Comparison of ENCODE assay signal across 12 mouse cellular contexts in genomic region chr11:96992722-96993311, GRCm38 (mm10). TPM values are rescaled to one million over a fixed set of nuclear protein-coding genes. Genes with fewer than 3 reads are reported as not detected.
DNase-seq lines count a peak whose midpoint lies in the region; ATAC-seq and TF ChIP-seq lines count a peak whose summit lies in the region.
"Had no signal": no experiment of that assay in that cellular context is flagged by ENCODE, and none has a peak within 500 bp of the region (broad histone marks: within the 10 kb centered on the region; RNA-seq: fewer than 3 reads in every experiment).

No protein-coding gene starts in this region.

- no peak overlapping the region for H3K4me3 ChIP-seq in forebrain, embryonic 10.5 days
- no peak overlapping the region for H3K4me3 ChIP-seq in forebrain, embryonic 12.5 days (replicated peaks)
- no peak overlapping the region for H3K4me3 ChIP-seq in midbrain, postnatal 0 days (ENCODE audit: low read depth, low read length)
- no peak overlapping the region for H3K4me3 ChIP-seq in midbrain, embryonic 13.5 days (replicated peaks)
- no peak overlapping the region for H3K4me3 ChIP-seq in limb, embryonic 14.5 days (replicated peaks; ENCODE audit: low read length)
- H3K4me3 ChIP-seq: erythroblast, embryonic 14.5 days; neural tube, embryonic 12.5 days had no signal

- no peak overlapping the region for H3K9ac ChIP-seq in forebrain, embryonic 12.5 days
- 0 out of 2 replicates have a peak overlapping the region, but pooled peaks have one; percentile 3 for H3K9ac ChIP-seq in midbrain, postnatal 0 days (replicated peaks; ENCODE audit: low read length, poor library complexity, severe bottlenecking)
- no peak overlapping the region for H3K9ac ChIP-seq in midbrain, embryonic 13.5 days (replicated peaks)
- H3K9ac ChIP-seq in limb, embryonic 14.5 days (ENCODE audit: low read depth, low read length, severe bottlenecking): no peak overlapping the region
- H3K9ac ChIP-seq: neural tube, embryonic 12.5 days had no signal

- no peak for DNase-seq in forebrain, embryonic 10.5 days (ENCODE audit: extremely low spot score, low spot score)
- no peak for DNase-seq in midbrain, postnatal 0 days (ENCODE audit: low spot score)
- DNase-seq in limb, embryonic 14.5 days (ENCODE audit: low spot score): peak; percentile 46
- DNase-seq in thymus, postnatal 25 days: peak; percentile 43
- no peak for DNase-seq in testis, postnatal 14 days (ENCODE audit: low spot score)
- no peak for DNase-seq in frontal cortex, postnatal 14 days (ENCODE audit: low spot score in 2 of 2)
- DNase-seq: B cell, adult 2 months had no signal

- 58% methylated on average over 8 of the region's 8 CpGs for WGBS in forebrain, embryonic 10.5 days
- WGBS in forebrain, embryonic 12.5 days: 67% methylated on average over 8 of the region's 8 CpGs
- WGBS in midbrain, postnatal 0 days: 57% methylated on average over 8 of the region's 8 CpGs
- WGBS in midbrain, embryonic 13.5 days: 61% methylated on average over 8 of the region's 8 CpGs
- WGBS in limb, embryonic 14.5 days: 20% methylated on average over 8 of the region's 8 CpGs

- ATAC-seq in forebrain, embryonic 12.5 days (ENCODE audit: low FRiP score): no peak
- no peak for ATAC-seq in midbrain, postnatal 0 days (ENCODE audit: low FRiP score)
- ATAC-seq in midbrain, embryonic 13.5 days: no peak
- ATAC-seq in limb, embryonic 14.5 days (ENCODE audit: low FRiP score, low read depth): no peak

- peaks cover 68% of the 10 kb centered on the region for H3K4me1 ChIP-seq in forebrain, embryonic 10.5 days
- H3K4me1 ChIP-seq in forebrain, embryonic 12.5 days: peaks cover 30% of the 10 kb centered on the region
- peaks cover 8% of the 10 kb centered on the region; the same call in 1 of the 2 replicates for H3K4me1 ChIP-seq in midbrain, postnatal 0 days (ENCODE audit: insufficient read depth, low read length)
- peaks cover 26% of the 10 kb centered on the region for H3K4me1 ChIP-seq in midbrain, embryonic 13.5 days (replicated peaks)
- H3K4me1 ChIP-seq in limb, embryonic 14.5 days (ENCODE audit: control insufficient read depth, insufficient read depth, low read length): peaks cover 19% of the 10 kb centered on the region

- no peaks in the 10 kb centered on the region for H3K9me3 ChIP-seq in forebrain, embryonic 10.5 days
- no peaks in the 10 kb centered on the region for H3K9me3 ChIP-seq in forebrain, embryonic 12.5 days
- no peaks in the 10 kb centered on the region for H3K9me3 ChIP-seq in midbrain, postnatal 0 days (ENCODE audit: low read length)
- no peaks in the 10 kb centered on the region for H3K9me3 ChIP-seq in midbrain, embryonic 13.5 days
- no peaks in the 10 kb centered on the region for H3K9me3 ChIP-seq in limb, embryonic 14.5 days (ENCODE audit: control insufficient read depth, low read length)
- H3K9me3 ChIP-seq: neural tube, embryonic 12.5 days had no signal

- peaks cover 87% of the 10 kb centered on the region for H3K27me3 ChIP-seq in forebrain, embryonic 10.5 days (ENCODE audit: poor library complexity, severe bottlenecking)
- peaks cover 68% of the 10 kb centered on the region for H3K27me3 ChIP-seq in forebrain, embryonic 12.5 days
- H3K27me3 ChIP-seq in midbrain, postnatal 0 days (ENCODE audit: insufficient read depth, low read length): no peaks in the 10 kb centered on the region
- peaks cover 15% of the 10 kb centered on the region for H3K27me3 ChIP-seq in midbrain, embryonic 13.5 days
- H3K27me3 ChIP-seq in limb, embryonic 14.5 days (ENCODE audit: control insufficient read depth, insufficient read depth, low read length): peaks cover 3% of the 10 kb centered on the region; the same call in 1 of the 2 replicates

- no peaks in the 10 kb centered on the region for H3K36me3 ChIP-seq in forebrain, embryonic 10.5 days (replicated peaks)
- no peaks in the 10 kb centered on the region for H3K36me3 ChIP-seq in forebrain, embryonic 12.5 days (replicated peaks)
- no peaks in the 10 kb centered on the region for H3K36me3 ChIP-seq in midbrain, postnatal 0 days (ENCODE audit: insufficient read depth, low read length)
- H3K36me3 ChIP-seq in midbrain, embryonic 13.5 days: no peaks in the 10 kb centered on the region
- H3K36me3 ChIP-seq in limb, embryonic 14.5 days (ENCODE audit: control insufficient read depth, insufficient read depth, low read length): no peaks in the 10 kb centered on the region
- H3K36me3 ChIP-seq: neural tube, embryonic 12.5 days had no signal

- no peak overlapping the region for H3K4me2 ChIP-seq in forebrain, embryonic 12.5 days
- H3K4me2 ChIP-seq in midbrain, postnatal 0 days (ENCODE audit: low read depth, low read length, poor library complexity, severe bottlenecking): no peak overlapping the region
- no peak overlapping the region for H3K4me2 ChIP-seq in midbrain, embryonic 13.5 days (replicated peaks)
- H3K4me2 ChIP-seq in limb, embryonic 14.5 days (replicated peaks; ENCODE audit: low read depth, low read length, severe bottlenecking): no peak overlapping the region
- H3K4me2 ChIP-seq: neural tube, embryonic 12.5 days had no signal

- no peak for TF ChIP-seq POLR2A in limb, embryonic 14.5 days (IDR thresholded peaks at IDR 0.05; ENCODE audit: borderline replicate concordance, extremely low read depth, insufficient read depth, insufficient read length)

- peak overlapping the region; percentile 8; the same call in 1 of the 2 replicates for H3K27ac ChIP-seq in forebrain, embryonic 10.5 days
- no peak overlapping the region for H3K27ac ChIP-seq in forebrain, embryonic 12.5 days
- no peak overlapping the region for H3K27ac ChIP-seq in midbrain, postnatal 0 days (ENCODE audit: low read depth, low read length)
- no peak overlapping the region for H3K27ac ChIP-seq in midbrain, embryonic 13.5 days
- H3K27ac ChIP-seq in limb, embryonic 14.5 days (replicated peaks; ENCODE audit: low read depth, low read length): no peak overlapping the region
- H3K27ac ChIP-seq: neural tube, embryonic 12.5 days had no signal

- no peak for TF ChIP-seq CTCF in midbrain, postnatal 0 days (IDR thresholded peaks at IDR 0.05)

RNA-seq across cellular contexts. Expression of gene Sp2, which starts 10.1 kb away (rescaled TPM):
- polyA plus RNA-seq in forebrain, embryonic 10.5 days (2016; fragmentation: Nextera tagmentation; extraction: Ambion mirVana): 29.7 and 30.9 TPM in 2 replicates
- 23.1 and 27.2 TPM in 2 replicates for polyA plus RNA-seq in forebrain, embryonic 12.5 days (2016; fragmentation: Nextera tagmentation; extraction: Ambion mirVana)
- 5.2 and 5.9 TPM in 2 replicates for total RNA-seq in midbrain, postnatal 0 days (2014; rRNA removed)
- 13.4 and 13.7 TPM in 2 replicates for polyA plus RNA-seq in midbrain, postnatal 0 days (2015; fragmentation: Nextera tagmentation; extraction: Ambion mirVana)
- 18.5 and 19.6 TPM in 2 replicates for polyA plus RNA-seq in midbrain, embryonic 13.5 days (2015; fragmentation: Nextera tagmentation; extraction: Ambion mirVana)
- 16.0 and 22.3 TPM in 2 replicates for polyA plus RNA-seq in limb, embryonic 14.5 days (2012; rRNA removed)
- 17.1 and 18.7 TPM in 2 replicates for polyA plus RNA-seq in limb, embryonic 14.5 days (2014; fragmentation: Nextera tagmentation; extraction: Ambion mirVana)

RNA-seq across cellular contexts. Expression of gene Sp6, which starts 20.4 kb away (rescaled TPM):
- polyA plus RNA-seq in forebrain, embryonic 10.5 days (2016; fragmentation: Nextera tagmentation; extraction: Ambion mirVana): 1.8 and 2.1 TPM in 2 replicates
- polyA plus RNA-seq in forebrain, embryonic 12.5 days (2016; fragmentation: Nextera tagmentation; extraction: Ambion mirVana): 0.26 and 0.51 TPM in 2 replicates
- total RNA-seq in midbrain, postnatal 0 days (2014; rRNA removed): 0.33 and 1.1 TPM in 2 replicates
- 0.43 and 0.51 TPM in 2 replicates for polyA plus RNA-seq in midbrain, postnatal 0 days (2015; fragmentation: Nextera tagmentation; extraction: Ambion mirVana)
- 0.07 and 0.13 TPM in 2 replicates for polyA plus RNA-seq in midbrain, embryonic 13.5 days (2015; fragmentation: Nextera tagmentation; extraction: Ambion mirVana)
- 4.8 and 5.6 TPM in 2 replicates for polyA plus RNA-seq in limb, embryonic 14.5 days (2012; rRNA removed)
- 3.9 and 4.5 TPM in 2 replicates for polyA plus RNA-seq in limb, embryonic 14.5 days (2014; fragmentation: Nextera tagmentation; extraction: Ambion mirVana)
- polyA plus RNA-seq: erythroblast, embryonic 14.5 days had no signal

RNA-seq across cellular contexts. Expression of gene Scrn2, which starts 36.9 kb away (rescaled TPM):
- 44.1 and 44.6 TPM in 2 replicates for polyA plus RNA-seq in forebrain, embryonic 10.5 days (2016; fragmentation: Nextera tagmentation; extraction: Ambion mirVana)
- polyA plus RNA-seq in forebrain, embryonic 12.5 days (2016; fragmentation: Nextera tagmentation; extraction: Ambion mirVana): 26.0 and 28.0 TPM in 2 replicates
- 19.6 and 22.3 TPM in 2 replicates for total RNA-seq in midbrain, postnatal 0 days (2014; rRNA removed)
- polyA plus RNA-seq in midbrain, postnatal 0 days (2015; fragmentation: Nextera tagmentation; extraction: Ambion mirVana): 11.1 and 11.9 TPM in 2 replicates
- polyA plus RNA-seq in midbrain, embryonic 13.5 days (2015; fragmentation: Nextera tagmentation; extraction: Ambion mirVana): 18.4 and 18.6 TPM in 2 replicates
- polyA plus RNA-seq in limb, embryonic 14.5 days (2012; rRNA removed): 23.3 and 29.0 TPM in 2 replicates
- polyA plus RNA-seq in limb, embryonic 14.5 days (2014; fragmentation: Nextera tagmentation; extraction: Ambion mirVana): 20.3 and 21.4 TPM in 2 replicates

RNA-seq across cellular contexts. Expression of gene Lrrc46, which starts 48.4 kb away (rescaled TPM):
- polyA plus RNA-seq in forebrain, embryonic 10.5 days (2016; fragmentation: Nextera tagmentation; extraction: Ambion mirVana): 2.6 and 2.7 TPM in 2 replicates
- polyA plus RNA-seq in forebrain, embryonic 12.5 days (2016; fragmentation: Nextera tagmentation; extraction: Ambion mirVana): 2.3 and 3.2 TPM in 2 replicates
- total RNA-seq in midbrain, postnatal 0 days (2014; rRNA removed): 1.4 and 2.7 TPM in 2 replicates
- polyA plus RNA-seq in midbrain, postnatal 0 days (2015; fragmentation: Nextera tagmentation; extraction: Ambion mirVana): 2.4 and 3.3 TPM in 2 replicates
- 2.5 and 3.2 TPM in 2 replicates for polyA plus RNA-seq in midbrain, embryonic 13.5 days (2015; fragmentation: Nextera tagmentation; extraction: Ambion mirVana)
- 0.63 and 0.95 TPM in 2 replicates for polyA plus RNA-seq in limb, embryonic 14.5 days (2012; rRNA removed)
- polyA plus RNA-seq in limb, embryonic 14.5 days (2014; fragmentation: Nextera tagmentation; extraction: Ambion mirVana): 0.69 and 0.91 TPM in 2 replicates
- total RNA-seq: hematopoietic stem cell, adult 5-6 weeks had no signal
- polyA plus RNA-seq: erythroblast, embryonic 14.5 days had no signal

RNA-seq across cellular contexts. Expression of gene Mrpl10, which starts 48.5 kb away (rescaled TPM):
- polyA plus RNA-seq in forebrain, embryonic 10.5 days (2016; fragmentation: Nextera tagmentation; extraction: Ambion mirVana): 84.6 and 88.3 TPM in 2 replicates
- 64.0 and 65.8 TPM in 2 replicates for polyA plus RNA-seq in forebrain, embryonic 12.5 days (2016; fragmentation: Nextera tagmentation; extraction: Ambion mirVana)
- 42.1 and 67.7 TPM in 2 replicates for total RNA-seq in midbrain, postnatal 0 days (2014; rRNA removed)
- 56.6 and 63.7 TPM in 2 replicates for polyA plus RNA-seq in midbrain, postnatal 0 days (2015; fragmentation: Nextera tagmentation; extraction: Ambion mirVana)
- 58.2 and 62.0 TPM in 2 replicates for polyA plus RNA-seq in midbrain, embryonic 13.5 days (2015; fragmentation: Nextera tagmentation; extraction: Ambion mirVana)
- 84.5 and 92.2 TPM in 2 replicates for polyA plus RNA-seq in limb, embryonic 14.5 days (2012; rRNA removed)
- 77.3 and 82.3 TPM in 2 replicates for polyA plus RNA-seq in limb, embryonic 14.5 days (2014; fragmentation: Nextera tagmentation; extraction: Ambion mirVana)

Comparison
In these comparisons a context has a peak if more than half of its experiments do, and no peak if none do; other contexts are left out.
1. DNase-seq: peak in limb, embryonic 14.5 days (single experiment) and thymus, postnatal 25 days (single experiment); none in forebrain, embryonic 10.5 days (single experiment), midbrain, postnatal 0 days (single experiment), testis, postnatal 14 days (single experiment) and frontal cortex, postnatal 14 days (0 of 2).